Mouse (Mus musculus): ENCODE measurements around the gene Arid1a. TPM values are rescaled to one million over a fixed set of nuclear protein-coding genes. Genes with fewer than 3 reads are reported as not detected.
A peak's percentile ranks its signal among the peaks of the same experiment; 100 is the strongest.

The Arid1a gene
- polyA plus RNA-seq, 1 experiment from 2014 or later = 17.9 TPM

GRCm38 (mm10) chr4:133705062-133705461 lies 51.5 kb downstream of the Arid1a start:
- WGBS = 77% methylated on average over 4 of the region's 4 CpGs

GRCm38 (mm10) chr4:133700905-133701368 lies 55.6 kb downstream of the Arid1a start:
- Histone ChIP-seq H3K36me3 (ENCODE audit: insufficient read depth, low read length) (peaks cover 22% of the 10 kb centered on the region), H3K9me3 (replicated peaks; ENCODE audit: low read length) (no peaks in the 10 kb centered on the region), H3K27ac (no peak overlapping the region), H3K9ac (ENCODE audit: low read depth, low read length) (no peak overlapping the region), H3K4me1 (replicated peaks; ENCODE audit: insufficient read depth, low read length) (peaks cover 11% of the 10 kb centered on the region), H3K4me2 (ENCODE audit: low read length) (no peak overlapping the region), H3K27me3 (ENCODE audit: insufficient read depth, low read length) (no peaks in the 10 kb centered on the region), H3K4me3 (replicated peaks; ENCODE audit: low read depth, low read length) (no peak overlapping the region)
- no peak for ATAC-seq (replicated peaks; ENCODE audit: low FRiP score, low read depth)
- TF ChIP-seq CTCF (IDR thresholded peaks at IDR 0.05; ENCODE audit: low read depth) = no peak
- 60% methylated on average over 11 of the region's 11 CpGs for WGBS
- no peak for DNase-seq (ENCODE audit: low spot score)

More at GRCm38 (mm10) chr4:133705062-133705461, 51.5 kb downstream of the Arid1a start:
- no peak overlapping the region for H3K4me3 ChIP-seq (replicated peaks; ENCODE audit: low read depth, low read length)
- TF ChIP-seq CTCF (IDR thresholded peaks at IDR 0.05; ENCODE audit: low read depth) = no peak
- no peaks in the 10 kb centered on the region for H3K27me3 ChIP-seq (ENCODE audit: insufficient read depth, low read length)
- peaks cover 25% of the 10 kb centered on the region for H3K36me3 ChIP-seq (ENCODE audit: insufficient read depth, low read length)
- H3K27ac ChIP-seq = peak overlapping the region; percentile 87; the same call in 1 of the 2 replicates
- no peak overlapping the region for H3K9ac ChIP-seq (ENCODE audit: low read depth, low read length)
- DNase-seq (ENCODE audit: low spot score) (no peak), ATAC-seq (replicated peaks; ENCODE audit: low FRiP score, low read depth) (no peak)
- H3K4me2 ChIP-seq (ENCODE audit: low read length) = no peak overlapping the region
- no peaks in the 10 kb centered on the region for H3K9me3 ChIP-seq (replicated peaks; ENCODE audit: low read length)
- peaks cover 21% of the 10 kb centered on the region for H3K4me1 ChIP-seq (replicated peaks; ENCODE audit: insufficient read depth, low read length)

- Histone ChIP-seq H3K9ac (ENCODE audit: low read depth, low read length) (no peak overlapping the region), H3K27ac (no peak overlapping the region), H3K4me2 (ENCODE audit: low read length) (no peak overlapping the region), H3K4me3 (replicated peaks; ENCODE audit: low read depth, low read length) (no peak overlapping the region), H3K9me3 (replicated peaks; ENCODE audit: low read length) (no peaks in the 10 kb centered on the region), H3K36me3 (ENCODE audit: insufficient read depth, low read length) (peaks cover 58% of the 10 kb centered on the region), H3K4me1 (replicated peaks; ENCODE audit: insufficient read depth, low read length) (no peaks in the 10 kb centered on the region), H3K27me3 (ENCODE audit: insufficient read depth, low read length) (no peaks in the 10 kb centered on the region)
- no peak for TF ChIP-seq CTCF (IDR thresholded peaks at IDR 0.05; ENCODE audit: low read depth)
- ATAC-seq (replicated peaks; ENCODE audit: low FRiP score, low read depth) (no peak), DNase-seq (ENCODE audit: low spot score) (no peak)
- WGBS = 66% methylated on average over 3 of the region's 3 CpGs
Observed at GRCm38 (mm10) chr4:133695363-133695762, 61.2 kb downstream of the Arid1a start.

GRCm38 (mm10) chr4:133690252-133690651 lies 66.3 kb downstream of the Arid1a start:
- Histone ChIP-seq H3K4me1 (replicated peaks; ENCODE audit: insufficient read depth, low read length) (0 out of 2 replicates have a peak, but pooled peaks cover 7% of the 10 kb centered on the region), H3K27ac (no peak overlapping the region; the same call in 1 of the 2 replicates), H3K27me3 (ENCODE audit: insufficient read depth, low read length) (no peaks in the 10 kb centered on the region), H3K9ac (ENCODE audit: low read depth, low read length) (no peak overlapping the region), H3K36me3 (ENCODE audit: insufficient read depth, low read length) (peaks cover 91% of the 10 kb centered on the region), H3K4me3 (replicated peaks; ENCODE audit: low read depth, low read length) (no peak overlapping the region), H3K9me3 (replicated peaks; ENCODE audit: low read length) (no peaks in the 10 kb centered on the region), H3K4me2 (ENCODE audit: low read length) (no peak overlapping the region)
- no peak for TF ChIP-seq CTCF (IDR thresholded peaks at IDR 0.05; ENCODE audit: low read depth)
- ATAC-seq (replicated peaks; ENCODE audit: low FRiP score, low read depth) = no peak
- 9% methylated on average over 5 of the region's 5 CpGs for WGBS
- peak; percentile 90 for DNase-seq (ENCODE audit: low spot score)

DNA sequence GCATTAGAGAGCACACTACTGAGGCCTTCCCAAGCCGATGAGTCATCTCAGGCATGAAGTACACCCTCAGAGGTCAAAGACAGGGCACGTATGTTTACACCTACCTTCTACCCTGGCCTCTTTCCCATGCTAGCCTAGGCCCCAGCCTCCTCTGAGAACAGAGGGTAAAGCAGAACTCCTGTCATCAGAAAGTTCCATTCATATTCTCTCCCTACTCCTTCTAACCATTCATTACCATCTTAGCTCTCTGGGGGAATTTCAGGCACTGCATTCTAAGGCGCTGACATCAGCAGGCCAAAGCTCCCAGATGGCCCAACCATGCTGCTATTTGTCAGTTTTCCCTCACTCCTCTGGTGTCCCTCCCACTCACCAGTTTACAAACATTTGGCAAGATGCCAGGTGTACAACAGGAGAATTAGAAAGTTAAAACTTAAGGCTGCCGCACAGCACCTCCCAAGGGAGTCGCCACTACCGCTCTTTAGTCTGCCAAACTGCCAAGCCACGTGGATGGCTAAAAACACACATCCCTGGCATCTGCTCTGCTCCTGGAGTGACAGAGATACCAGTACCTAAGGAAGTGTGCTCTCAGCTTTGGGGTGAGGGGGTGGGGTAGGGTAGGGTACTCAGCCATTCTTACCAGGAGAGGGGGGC lies 68.0 kb downstream of the Arid1a start:
- Histone ChIP-seq H3K4me3 (replicated peaks; ENCODE audit: low read depth, low read length) (no peak overlapping the region), H3K4me1 (replicated peaks; ENCODE audit: insufficient read depth, low read length) (0 out of 2 replicates have a peak, but pooled peaks cover 7% of the 10 kb centered on the region), H3K27me3 (ENCODE audit: insufficient read depth, low read length) (no peaks in the 10 kb centered on the region), H3K9ac (ENCODE audit: low read depth, low read length) (no peak overlapping the region), H3K4me2 (ENCODE audit: low read length) (no peak overlapping the region), H3K27ac (no peak overlapping the region), H3K9me3 (replicated peaks; ENCODE audit: low read length) (no peaks in the 10 kb centered on the region), H3K36me3 (ENCODE audit: insufficient read depth, low read length) (peaks cover 89% of the 10 kb centered on the region)
- 0 out of 2 replicates have a peak, but pooled peaks have one; percentile 27 for ATAC-seq (replicated peaks; ENCODE audit: low FRiP score, low read depth)
- 42% methylated on average over 7 of the region's 7 CpGs for WGBS
- no peak for TF ChIP-seq CTCF (IDR thresholded peaks at IDR 0.05; ENCODE audit: low read depth)
- peak; percentile 65 for DNase-seq (ENCODE audit: low spot score)

DNA sequence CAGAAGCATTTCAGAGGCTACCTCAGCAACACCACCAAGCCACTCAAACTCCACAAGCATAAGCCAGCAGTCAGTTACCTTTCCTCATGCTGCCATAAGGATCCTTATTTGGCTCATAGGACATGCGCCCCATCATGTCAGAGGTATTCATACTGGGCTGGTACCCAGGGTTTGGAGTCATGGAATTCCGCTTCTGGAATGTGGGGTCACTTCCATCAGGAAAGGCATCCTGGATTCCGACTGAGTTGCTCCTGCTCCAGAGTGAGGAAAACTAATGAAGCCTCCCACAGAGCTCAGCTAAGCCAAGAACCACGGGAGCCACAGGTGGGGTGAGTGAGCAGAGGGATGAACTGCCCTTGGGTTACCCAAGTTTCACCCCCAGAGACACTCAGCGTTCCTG lies 69.4 kb downstream of the Arid1a start:
- Histone ChIP-seq H3K4me2 (ENCODE audit: low read length) (no peak overlapping the region), H3K4me1 (replicated peaks; ENCODE audit: insufficient read depth, low read length) (0 out of 2 replicates have a peak, but pooled peaks cover 7% of the 10 kb centered on the region), H3K4me3 (replicated peaks; ENCODE audit: low read depth, low read length) (no peak overlapping the region), H3K36me3 (ENCODE audit: insufficient read depth, low read length) (peaks cover 86% of the 10 kb centered on the region), H3K27ac (no peak overlapping the region), H3K9me3 (replicated peaks; ENCODE audit: low read length) (no peaks in the 10 kb centered on the region), H3K27me3 (ENCODE audit: insufficient read depth, low read length) (no peaks in the 10 kb centered on the region), H3K9ac (ENCODE audit: low read depth, low read length) (no peak overlapping the region)
- no peak for ATAC-seq (replicated peaks; ENCODE audit: low FRiP score, low read depth)
- no peak for TF ChIP-seq CTCF (IDR thresholded peaks at IDR 0.05; ENCODE audit: low read depth)
- WGBS = 82% methylated on average over 5 of the region's 5 CpGs
- no peak for DNase-seq (ENCODE audit: low spot score)
